Mouse (Mus musculus) embryonic fibroblast, embryonic 13.5 days (primary cell): ENCODE data around the gene Akt1.

Experiments used
- CTCF ChIP-seq: IDR thresholded peaks from 2 replicates; pipeline ENCODE4 v1.5.1; 2011; ENCODE audit warnings: mild to moderate bottlenecking, control low read depth, low read length, moderate library complexity, borderline replicate concordance; ENCODE audit not compliant: insufficient read depth
- POLR2A ChIP-seq: IDR thresholded peaks from 2 replicates; pipeline ENCODE4 v1.6.1; 2011; ENCODE audit warnings: low read depth, mild to moderate bottlenecking, control low read depth, low read length, moderate library complexity

DNA sequence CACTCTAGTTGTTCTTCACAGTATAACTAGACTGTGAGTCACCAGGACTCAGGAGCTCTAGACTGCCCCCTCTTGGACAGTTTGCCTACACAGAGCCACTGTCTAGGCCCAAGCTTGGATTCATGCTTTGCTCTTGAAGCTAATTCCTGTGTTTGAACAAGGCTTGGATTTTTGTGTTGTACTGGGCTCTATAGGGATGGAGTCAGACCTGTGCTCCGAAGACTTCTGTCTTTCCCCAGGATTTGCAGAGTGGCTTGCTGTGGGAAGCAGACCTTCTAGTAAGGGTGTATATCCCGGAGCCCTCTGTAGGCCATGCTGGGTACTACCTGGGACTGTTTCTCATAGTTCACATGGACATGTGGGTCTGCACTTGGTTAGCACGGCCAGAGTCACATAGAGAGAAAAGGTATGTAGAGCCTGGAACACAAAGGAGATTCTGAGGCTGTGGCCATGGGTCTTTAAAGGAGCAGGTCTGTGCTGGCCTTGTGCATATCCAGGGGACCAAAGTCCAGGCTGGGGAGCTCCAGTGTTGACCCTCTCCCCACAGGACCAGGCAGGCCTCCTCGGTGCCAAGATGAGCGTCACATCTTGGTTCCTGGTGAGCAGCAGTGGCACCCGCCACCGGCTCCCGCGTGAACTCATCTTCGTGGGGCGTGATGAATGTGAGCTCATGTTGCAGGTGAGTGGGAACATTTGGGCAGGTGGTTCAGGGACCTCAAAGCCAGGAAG is 49.6 kb upstream of the Akt1 start:
- TF ChIP-seq CTCF (no peak), POLR2A (no peak)
